Mouse (Mus musculus) CH12.LX (cell line): ENCODE results near the gene Astn2.

ENCODE experiments used
- CTCF ChIP-seq, 2 experiments: IDR thresholded peaks in 1 of 2; conservative IDR thresholded peaks in 1 of 2; 2 replicates each; pipeline ENCODE4 v1.5.1; 2011 to 2012; ENCODE audit warnings: low read depth in 2 of 2, low read length in 2 of 2, improper control_type of control experiment in 1 of 2, inconsistent platforms in 1 of 2, mild to moderate bottlenecking in 1 of 2, moderate library complexity in 1 of 2
- JUND ChIP-seq: conservative IDR thresholded peaks from 2 replicates; pipeline ENCODE4 v1.6.1; 2011; ENCODE audit warnings: low read depth, low read length, improper control_type of control experiment
- MAFK ChIP-seq: IDR thresholded peaks from 2 replicates; pipeline ENCODE4 v1.6.1; 2011; ENCODE audit warnings: low read length, improper control_type of control experiment; ENCODE audit not compliant: insufficient replicate concordance
- MYC ChIP-seq: IDR thresholded peaks from 2 replicates; pipeline ENCODE4 v1.6.1; 2011; ENCODE audit warnings: low read depth, mild to moderate bottlenecking, improper control_type of control experiment, low read length
- POLR2A ChIP-seq: IDR thresholded peaks from 2 replicates; pipeline ENCODE4 v1.6.1; 2011; ENCODE audit warnings: low read depth, mild to moderate bottlenecking, improper control_type of control experiment, low read length
- POLR2AphosphoS2 ChIP-seq: IDR thresholded peaks from 2 replicates; pipeline ENCODE4 v1.6.1; 2011; ENCODE audit warnings: low read depth, low read length, improper control_type of control experiment
- SIN3A ChIP-seq: IDR thresholded peaks from 2 replicates; pipeline ENCODE4 v1.6.1; 2012; ENCODE audit warnings: low read length, improper control_type of control experiment, inconsistent platforms
- ZNF384 ChIP-seq: IDR thresholded peaks from 2 replicates; pipeline ENCODE4 v1.6.1; 2012; ENCODE audit warnings: low read depth, low read length, improper control_type of control experiment, inconsistent platforms

DNA sequence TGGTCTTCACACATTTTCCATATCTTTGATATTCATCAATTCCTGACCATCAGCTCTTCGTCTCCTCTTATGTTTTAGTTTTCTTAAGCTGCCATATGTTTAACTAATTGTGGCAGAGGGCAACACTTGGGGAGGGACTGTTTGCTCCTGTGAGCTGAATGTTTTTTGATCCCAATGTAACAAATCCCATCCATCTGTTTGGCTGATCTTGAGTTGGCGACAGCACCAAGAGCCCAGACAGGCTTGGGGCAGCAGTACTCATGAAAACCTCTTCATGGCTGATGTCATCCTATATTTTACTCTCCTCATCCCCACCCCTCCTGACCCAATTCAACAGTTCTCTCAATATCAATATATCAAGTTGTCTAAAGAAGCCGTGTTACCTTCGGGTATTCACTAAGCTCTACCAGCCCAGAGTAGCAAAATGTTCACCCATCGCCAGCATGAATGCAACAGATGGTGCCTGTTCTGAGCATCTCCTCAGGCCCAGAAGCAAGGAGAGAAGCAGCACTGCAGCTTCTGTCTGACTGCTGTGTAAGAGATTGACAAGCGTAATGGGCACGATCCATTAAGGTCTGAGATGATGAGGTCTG lies 281.5 kb downstream of the Astn2 start:
- TF ChIP-seq POLR2A, result no peak
- TF ChIP-seq MAFK, result no peak
- TF ChIP-seq MYC, result no peak
- no peak for TF ChIP-seq JUND
- TF ChIP-seq SIN3A, result no peak
- no peak for TF ChIP-seq ZNF384
- no peak for TF ChIP-seq POLR2AphosphoS2
- no peak for TF ChIP-seq CTCF (conservative IDR thresholded peaks at IDR 0.05 in 1 of 2, IDR thresholded peaks at IDR 0.05 in 1 of 2; ENCODE audit: low read depth in 2 of 2, low read length in 2 of 2)
